Mouse (Mus musculus): ENCODE measurements around the gene Cpeb3. TPM values are rescaled to one million over a fixed set of nuclear protein-coding genes. Genes with fewer than 3 reads are reported as not detected.
"Not testable (repeated sequence)": the region's sequence is repeated elsewhere in the genome, so short reads cannot be mapped to it uniquely, and the experiment has no call there.

The Cpeb3 gene
- polyA plus RNA-seq, 1 experiment from 2014 or later, result 8.2 TPM

DNA sequence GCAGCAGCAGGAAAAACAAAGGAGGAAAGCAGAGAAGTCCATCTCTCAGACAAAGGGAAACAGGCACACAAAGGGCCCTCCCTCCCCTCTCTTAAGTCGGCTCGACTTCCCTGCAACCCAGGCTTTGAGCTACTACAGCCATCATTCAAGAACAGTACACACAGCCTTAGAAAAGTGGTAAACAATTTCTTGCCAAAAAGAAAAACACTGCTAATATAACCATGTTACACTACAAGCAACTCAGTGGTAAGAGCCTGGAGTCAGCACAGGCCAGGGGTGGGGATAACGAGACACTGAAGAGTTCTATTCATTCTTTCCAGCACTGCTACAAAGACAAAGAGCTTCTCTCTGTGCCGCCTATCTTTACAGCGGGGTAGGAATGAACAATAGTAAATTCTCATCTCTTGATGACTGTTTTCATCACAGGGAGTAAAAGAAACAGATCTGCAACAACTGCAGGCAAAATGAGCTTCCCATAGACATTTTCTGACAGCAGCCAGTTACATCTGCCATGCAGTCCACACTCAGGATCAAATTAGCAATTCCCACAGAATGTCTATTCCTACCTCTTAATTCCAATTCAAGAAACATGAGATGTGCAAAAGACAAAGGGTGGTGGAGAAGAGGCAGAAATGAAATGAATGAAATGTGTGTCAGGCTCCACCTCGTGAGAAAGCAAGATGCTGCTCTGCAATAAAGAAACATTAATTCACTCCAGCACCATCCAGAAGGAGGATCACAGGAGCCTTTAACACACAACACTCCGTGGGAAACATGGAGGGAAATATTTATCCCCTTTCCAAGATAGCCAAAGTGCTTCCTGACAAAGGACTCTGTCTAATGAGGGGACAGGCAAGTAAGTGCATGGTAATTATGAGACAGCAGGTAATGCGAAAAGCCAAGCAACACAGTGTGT lies 118.0 kb downstream of the Cpeb3 start:
- 43% methylated on average over 8 of the region's 8 CpGs for WGBS

GRCm38 (mm10) chr19:37088043-37088748 lies 120.2 kb downstream of the Cpeb3 start:
- no peaks in the 10 kb centered on the region for H3K27me3 ChIP-seq (ENCODE audit: control insufficient read depth, insufficient read depth, low read length)
- no peak overlapping the region for H3K4me2 ChIP-seq (ENCODE audit: low read depth, low read length)
- WGBS, result 56% methylated on average over 8 of the region's 8 CpGs
- peaks cover 19% of the 10 kb centered on the region; the same call in 1 of the 2 replicates for H3K4me1 ChIP-seq (ENCODE audit: control insufficient read depth, insufficient read depth, low read length)
- H3K9me3 ChIP-seq (replicated peaks; ENCODE audit: control insufficient read depth, low read length), result no peaks in the 10 kb centered on the region
- no peak for ATAC-seq (replicated peaks; ENCODE audit: extremely low read depth, insufficient read depth, low FRiP score)
- 0 out of 2 replicates have a peak overlapping the region, but pooled peaks have one; percentile 19 for H3K27ac ChIP-seq (ENCODE audit: low read length)
- H3K36me3 ChIP-seq (ENCODE audit: control insufficient read depth, insufficient read depth), result no peaks in the 10 kb centered on the region
- H3K4me3 ChIP-seq (ENCODE audit: low read length), result no peak overlapping the region
- no peak overlapping the region for H3K9ac ChIP-seq (ENCODE audit: low read length)

More for the DNA sequence above, 118.0 kb downstream of the Cpeb3 start:
- no peak overlapping the region for H3K9ac ChIP-seq (ENCODE audit: low read length)
- no peaks in the 10 kb centered on the region for H3K36me3 ChIP-seq (ENCODE audit: control insufficient read depth, insufficient read depth)
- no peaks in the 10 kb centered on the region for H3K27me3 ChIP-seq (ENCODE audit: control insufficient read depth, insufficient read depth, low read length)
- ATAC-seq (replicated peaks; ENCODE audit: extremely low read depth, insufficient read depth, low FRiP score), result no peak
- H3K4me2 ChIP-seq (ENCODE audit: low read depth, low read length), result no peak overlapping the region
- no peak overlapping the region for H3K4me3 ChIP-seq (ENCODE audit: low read length)
- peaks cover 19% of the 10 kb centered on the region; the same call in 1 of the 2 replicates for H3K4me1 ChIP-seq (ENCODE audit: control insufficient read depth, insufficient read depth, low read length)
- no peak overlapping the region for H3K27ac ChIP-seq (ENCODE audit: low read length)
- H3K9me3 ChIP-seq (replicated peaks; ENCODE audit: control insufficient read depth, low read length), result no peaks in the 10 kb centered on the region

GRCm38 (mm10) chr19:37084546-37084945 lies 123.9 kb downstream of the Cpeb3 start:
- Histone ChIP-seq H3K36me3 (ENCODE audit: control insufficient read depth, insufficient read depth) (no peaks in the 10 kb centered on the region), H3K9ac (ENCODE audit: low read length) (no peak overlapping the region), H3K27ac (ENCODE audit: low read length) (no peak overlapping the region), H3K4me3 (ENCODE audit: low read length) (no peak overlapping the region), H3K4me2 (ENCODE audit: low read depth, low read length) (no peak overlapping the region), H3K4me1 (ENCODE audit: control insufficient read depth, insufficient read depth, low read length) (peaks cover 12% of the 10 kb centered on the region; the same call in 1 of the 2 replicates), H3K27me3 (ENCODE audit: control insufficient read depth, insufficient read depth, low read length) (no peaks in the 10 kb centered on the region), H3K9me3 (replicated peaks; ENCODE audit: control insufficient read depth, low read length) (no peaks in the 10 kb centered on the region)
- 85% methylated on average over 3 of the region's 3 CpGs for WGBS
- ATAC-seq (replicated peaks; ENCODE audit: extremely low read depth, insufficient read depth, low FRiP score), result no peak

DNA sequence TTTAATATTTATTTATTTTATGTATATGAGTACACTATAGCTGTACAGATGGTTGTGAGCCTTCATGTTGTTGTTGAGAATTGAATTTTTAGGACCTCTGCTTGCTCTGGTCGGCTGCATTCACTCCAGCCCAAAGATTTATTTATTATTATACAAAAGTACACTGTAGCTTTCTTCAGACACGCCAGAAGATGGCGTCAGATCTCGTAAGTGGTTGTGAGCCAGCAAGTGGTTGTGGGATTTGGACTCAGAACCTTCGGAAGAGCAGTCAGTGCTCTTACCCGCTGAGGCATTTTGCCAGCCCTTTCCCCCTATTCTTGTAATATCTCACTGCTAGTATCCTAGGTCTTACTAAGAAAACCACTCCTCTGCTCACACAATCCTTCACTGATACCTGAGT lies 126.9 kb downstream of the Cpeb3 start:
- Histone ChIP-seq H3K27ac (ENCODE audit: low read length) (no peak overlapping the region), H3K9ac (ENCODE audit: low read length) (no peak overlapping the region), H3K4me2 (ENCODE audit: low read depth, low read length) (no peak overlapping the region), H3K27me3 (ENCODE audit: control insufficient read depth, insufficient read depth, low read length) (no peaks in the 10 kb centered on the region), H3K4me1 (ENCODE audit: control insufficient read depth, insufficient read depth, low read length) (peaks cover 24% of the 10 kb centered on the region), H3K4me3 (ENCODE audit: low read length) (no peak overlapping the region), H3K36me3 (ENCODE audit: control insufficient read depth, insufficient read depth) (no peaks in the 10 kb centered on the region), H3K9me3 (replicated peaks; ENCODE audit: control insufficient read depth, low read length) (no peaks in the 10 kb centered on the region)
- no peak for ATAC-seq (replicated peaks; ENCODE audit: extremely low read depth, insufficient read depth, low FRiP score)
- 61% methylated on average over 6 of the region's 6 CpGs for WGBS

GRCm38 (mm10) chr19:37079151-37079550 lies 129.2 kb downstream of the Cpeb3 start:
- Histone ChIP-seq H3K9ac (ENCODE audit: low read length) (no peak overlapping the region), H3K27me3 (ENCODE audit: control insufficient read depth, insufficient read depth, low read length) (no peaks in the 10 kb centered on the region), H3K36me3 (ENCODE audit: control insufficient read depth, insufficient read depth) (no peaks in the 10 kb centered on the region), H3K4me2 (ENCODE audit: low read depth, low read length) (no peak overlapping the region), H3K4me3 (ENCODE audit: low read length) (no peak overlapping the region), H3K4me1 (ENCODE audit: control insufficient read depth, insufficient read depth, low read length) (peaks cover 42% of the 10 kb centered on the region), H3K9me3 (replicated peaks; ENCODE audit: control insufficient read depth, low read length) (no peaks in the 10 kb centered on the region), H3K27ac (ENCODE audit: low read length) (peak overlapping the region; percentile 70)
- no peak for ATAC-seq (replicated peaks; ENCODE audit: extremely low read depth, insufficient read depth, low FRiP score)
- WGBS, result 69% methylated on average over 6 of the region's 6 CpGs

DNA sequence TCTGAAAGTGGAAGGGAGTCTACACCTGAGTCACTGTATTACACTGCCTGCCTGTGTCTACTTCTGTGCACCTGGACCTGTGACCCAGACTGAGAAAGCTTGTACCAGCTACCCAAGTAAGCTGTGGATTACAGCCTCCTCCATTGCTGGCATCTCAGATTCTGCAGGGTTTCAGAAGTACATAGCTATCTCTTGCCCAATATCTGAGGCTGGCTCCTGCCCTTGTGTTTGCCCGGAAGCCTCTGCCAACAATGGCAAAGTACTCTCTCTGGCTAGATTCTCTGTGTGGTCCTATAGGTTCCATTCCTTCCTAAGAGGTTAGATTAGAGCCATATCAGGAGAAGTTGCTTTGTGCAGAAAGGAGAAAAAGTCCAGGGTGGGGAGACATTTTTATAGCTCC lies 129.8 kb downstream of the Cpeb3 start:
- H3K27ac ChIP-seq (ENCODE audit: low read length), result peak overlapping the region; percentile 70
- 0 out of 2 replicates have a peak, but pooled peaks have one; percentile 18 for ATAC-seq (replicated peaks; ENCODE audit: extremely low read depth, insufficient read depth, low FRiP score)
- peaks cover 44% of the 10 kb centered on the region for H3K4me1 ChIP-seq (ENCODE audit: control insufficient read depth, insufficient read depth, low read length)
- no peaks in the 10 kb centered on the region for H3K36me3 ChIP-seq (ENCODE audit: control insufficient read depth, insufficient read depth)
- H3K4me2 ChIP-seq (ENCODE audit: low read depth, low read length), result no peak overlapping the region
- no peak overlapping the region for H3K9ac ChIP-seq (ENCODE audit: low read length)
- no peaks in the 10 kb centered on the region for H3K9me3 ChIP-seq (replicated peaks; ENCODE audit: control insufficient read depth, low read length)
- no peaks in the 10 kb centered on the region for H3K27me3 ChIP-seq (ENCODE audit: control insufficient read depth, insufficient read depth, low read length)
- WGBS, result 38% methylated on average over 1 of the region's 1 CpGs
- H3K4me3 ChIP-seq (ENCODE audit: low read length), result no peak overlapping the region

- Histone ChIP-seq H3K27me3 (ENCODE audit: control insufficient read depth, insufficient read depth, low read length) (no peaks in the 10 kb centered on the region), H3K27ac (ENCODE audit: low read length) (peak overlapping the region; percentile 70), H3K4me2 (ENCODE audit: low read depth, low read length) (no peak overlapping the region), H3K36me3 (ENCODE audit: control insufficient read depth, insufficient read depth) (no peaks in the 10 kb centered on the region), H3K9ac (ENCODE audit: low read length) (no peak overlapping the region), H3K4me1 (ENCODE audit: control insufficient read depth, insufficient read depth, low read length) (peaks cover 49% of the 10 kb centered on the region), H3K9me3 (replicated peaks; ENCODE audit: control insufficient read depth, low read length) (no peaks in the 10 kb centered on the region), H3K4me3 (ENCODE audit: low read length) (no peak overlapping the region)
- ATAC-seq (replicated peaks; ENCODE audit: extremely low read depth, insufficient read depth, low FRiP score), result peak; percentile 89
- 19% methylated on average over 4 of the region's 4 CpGs for WGBS
Measured at GRCm38 (mm10) chr19:37078064-37078463, 130.3 kb downstream of the Cpeb3 start.

DNA sequence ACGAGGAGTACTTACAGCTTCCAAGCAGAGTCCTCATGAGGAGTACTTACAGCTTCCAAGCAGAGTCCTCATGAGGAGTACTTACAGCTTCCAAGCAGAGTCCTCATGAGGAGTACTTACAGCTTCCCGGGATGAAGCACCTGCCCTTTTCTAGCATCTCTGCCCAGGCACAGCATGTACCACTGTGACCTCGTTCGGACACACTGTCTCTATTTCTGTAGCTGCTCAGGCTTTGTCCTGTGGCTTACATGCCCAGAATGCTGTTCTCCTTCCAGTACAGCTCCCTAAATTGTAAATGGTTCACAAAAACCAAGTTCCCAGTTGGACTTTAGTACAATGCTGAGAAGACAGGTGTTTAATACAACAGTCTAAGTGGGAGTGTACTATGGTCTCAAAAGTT lies 131.1 kb downstream of the Cpeb3 start:
- Histone ChIP-seq H3K27ac (ENCODE audit: low read length) (0 out of 2 replicates have a peak overlapping the region, but pooled peaks have one; percentile 50), H3K4me1 (ENCODE audit: control insufficient read depth, insufficient read depth, low read length) (peaks cover 52% of the 10 kb centered on the region)
- not testable (repeated sequence) for H3K9ac ChIP-seq (ENCODE audit: low read length); H3K4me3 ChIP-seq (ENCODE audit: low read length); ATAC-seq (replicated peaks; ENCODE audit: extremely low read depth, insufficient read depth, low FRiP score); H3K9me3 ChIP-seq (replicated peaks; ENCODE audit: control insufficient read depth, low read length); H3K27me3 ChIP-seq (ENCODE audit: control insufficient read depth, insufficient read depth, low read length); H3K4me2 ChIP-seq (ENCODE audit: low read depth, low read length); H3K36me3 ChIP-seq (ENCODE audit: control insufficient read depth, insufficient read depth)
- WGBS, result 69% methylated on average over 4 of the region's 4 CpGs

DNA sequence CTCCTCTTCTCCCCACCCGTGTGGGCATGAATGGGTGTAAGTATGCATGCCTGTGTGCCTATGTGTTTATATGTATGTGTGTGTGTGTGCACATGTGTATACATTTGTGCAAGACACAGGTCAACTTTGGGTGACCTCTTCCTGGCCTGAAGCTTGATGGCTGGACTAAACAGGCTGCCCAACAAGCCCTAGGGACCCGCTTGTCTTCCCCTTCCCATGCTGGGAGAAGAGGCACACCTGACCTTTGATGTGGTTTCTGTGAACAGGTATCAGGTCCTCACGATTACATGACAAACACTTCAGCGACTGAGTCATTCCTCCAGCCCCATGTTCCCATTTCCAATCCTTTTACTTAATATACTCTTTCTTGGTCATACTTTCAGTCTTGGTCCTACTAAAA lies 131.8 kb downstream of the Cpeb3 start:
- Histone ChIP-seq H3K27ac (ENCODE audit: low read length) (peak overlapping the region; percentile 61; the same call in 1 of the 2 replicates), H3K27me3 (ENCODE audit: control insufficient read depth, insufficient read depth, low read length) (no peaks in the 10 kb centered on the region), H3K36me3 (ENCODE audit: control insufficient read depth, insufficient read depth) (no peaks in the 10 kb centered on the region), H3K9me3 (replicated peaks; ENCODE audit: control insufficient read depth, low read length) (no peaks in the 10 kb centered on the region), H3K4me2 (ENCODE audit: low read depth, low read length) (no peak overlapping the region), H3K4me3 (ENCODE audit: low read length) (no peak overlapping the region), H3K4me1 (ENCODE audit: control insufficient read depth, insufficient read depth, low read length) (peaks cover 52% of the 10 kb centered on the region), H3K9ac (ENCODE audit: low read length) (no peak overlapping the region)
- no peak for ATAC-seq (replicated peaks; ENCODE audit: extremely low read depth, insufficient read depth, low FRiP score)
- WGBS, result 77% methylated on average over 4 of the region's 4 CpGs

Measured in heart, embryonic 16.5 days (tissue).